Mouse (Mus musculus) megakaryocyte, embryonic 14.5 days (primary cell): ENCODE data around the gene Psmb7.

Experiments
- FLI1 ChIP-seq: IDR thresholded peaks from 2 replicates; pipeline ENCODE4 v1.6.1; 2012; ENCODE audit warnings: low read length, inconsistent platforms, mixed read lengths
- GATA1 ChIP-seq: IDR thresholded peaks from 3 replicates; pipeline ENCODE4 v1.6.1; 2012; ENCODE audit warnings: mixed read lengths, low read length, inconsistent platforms, borderline replicate concordance

- TF ChIP-seq GATA1 (no peak), FLI1 (no peak)
Measured at GRCm38 (mm10) chr2:38540666-38541065, 103.2 kb downstream of the Psmb7 start.
